Mouse (Mus musculus) CD4-positive helper T cell, adult 2 months (primary cell): Measurements from ENCODE around the gene Psmd9.

Source experiments
- DNase-seq: peaks from one replicate; pipeline ENCODE4 v3.0.0-alpha.2; 2012; ENCODE audit warnings: low read depth, missing footprints, low spot score

The Psmd9 gene

GRCm38 (mm10) chr5:123149451-123150400 is 19.5 kb upstream of the Psmd9 start:
- DNase-seq: peak; percentile 90

- DNase-seq: peak; percentile 92
Measured at GRCm38 (mm10) chr5:123150641-123151040, 18.6 kb upstream of the Psmd9 start.

GRCm38 (mm10) chr5:123151077-123151476 is 18.1 kb upstream of the Psmd9 start:
- DNase-seq: peak; percentile 87

GRCm38 (mm10) chr5:123151707-123152362 is 17.4 kb upstream of the Psmd9 start:
- no peak for DNase-seq

GRCm38 (mm10) chr5:123152901-123153300 is 16.3 kb upstream of the Psmd9 start:
- no peak for DNase-seq

- DNase-seq: peak; percentile 86
Measured at GRCm38 (mm10) chr5:123155425-123155824, 13.8 kb upstream of the Psmd9 start.

GRCm38 (mm10) chr5:123156763-123157162 is 12.4 kb upstream of the Psmd9 start:
- DNase-seq: no peak

GRCm38 (mm10) chr5:123157972-123158371 is 11.2 kb upstream of the Psmd9 start:
- DNase-seq: no peak

GRCm38 (mm10) chr5:123159446-123159845 is 9.8 kb upstream of the Psmd9 start:
- DNase-seq: no peak

- DNase-seq: no peak
Measured at GRCm38 (mm10) chr5:123159866-123160265, 9.3 kb upstream of the Psmd9 start.

GRCm38 (mm10) chr5:123160341-123160740 is 8.9 kb upstream of the Psmd9 start:
- DNase-seq: no peak

GRCm38 (mm10) chr5:123162942-123163341 is 6.3 kb upstream of the Psmd9 start:
- no peak for DNase-seq

- DNase-seq: no peak
Measured at GRCm38 (mm10) chr5:123166437-123166836, 2.8 kb upstream of the Psmd9 start.

- DNase-seq: peak; percentile 60
Measured at GRCm38 (mm10) chr5:123167591-123167990, 1.6 kb upstream of the Psmd9 start.

GRCm38 (mm10) chr5:123170365-123170764 is 1.2 kb downstream of the Psmd9 start:
- DNase-seq: peak; percentile 3

- DNase-seq: peak; percentile 85
Measured at GRCm38 (mm10) chr5:123171646-123172350, 2.6 kb downstream of the Psmd9 start.

- no peak for DNase-seq
Measured at GRCm38 (mm10) chr5:123178792-123179191, 9.6 kb downstream of the Psmd9 start.

- no peak for DNase-seq
Measured at GRCm38 (mm10) chr5:123180390-123180789, 11.2 kb downstream of the Psmd9 start.

- no peak for DNase-seq
Measured at GRCm38 (mm10) chr5:123181536-123181935, 12.3 kb downstream of the Psmd9 start.

- no peak for DNase-seq
Measured at GRCm38 (mm10) chr5:123182651-123183050, 13.4 kb downstream of the Psmd9 start, which contains the start of gene Hpd. TSS of gene Hpd (minus strand) at chr5:123182727.

- no peak for DNase-seq
Measured at GRCm38 (mm10) chr5:123185966-123186365, 16.8 kb downstream of the Psmd9 start.

- DNase-seq: no peak
Measured at GRCm38 (mm10) chr5:123187306-123187705, 18.1 kb downstream of the Psmd9 start.
